Mouse (Mus musculus) lung, postnatal 0 days (tissue): ENCODE results near the gene Oprd1.

Experiments used
- CTCF ChIP-seq: IDR thresholded peaks from 2 replicates; pipeline ENCODE4 v1.5.1; 2016; ENCODE audit warnings: antibody characterized with exemption, mild to moderate bottlenecking
- EP300 ChIP-seq: IDR thresholded peaks from 2 replicates; pipeline ENCODE4 v1.6.1; 2016; ENCODE audit warnings: antibody characterized with exemption, mild to moderate bottlenecking, control low read depth

- TF ChIP-seq CTCF (no peak), EP300 (no peak)
These were observed 70.0 kb downstream of the Oprd1 start, which contains the start of gene Gm10300 for GRCm38 (mm10) chr4:132074077-132074932.
